Mouse (Mus musculus) cerebellum, postnatal 25 days (tissue): ENCODE data around the gene Pik3cg.

ENCODE experiments used
- DNase-seq, 2 experiments: peaks; one replicate each; pipeline ENCODE4 v3.0.0; 2021; ENCODE audit warnings: mixed read lengths in 2 of 2

Pik3cg gene

GRCm38 (mm10) chr12:32201070-32201585, 7.3 kb downstream of the Pik3cg start:
- DNase-seq, result no peak

- DNase-seq, result no peak
These were observed 7.9 kb downstream of the Pik3cg start for GRCm38 (mm10) chr12:32200387-32201069.

DNA sequence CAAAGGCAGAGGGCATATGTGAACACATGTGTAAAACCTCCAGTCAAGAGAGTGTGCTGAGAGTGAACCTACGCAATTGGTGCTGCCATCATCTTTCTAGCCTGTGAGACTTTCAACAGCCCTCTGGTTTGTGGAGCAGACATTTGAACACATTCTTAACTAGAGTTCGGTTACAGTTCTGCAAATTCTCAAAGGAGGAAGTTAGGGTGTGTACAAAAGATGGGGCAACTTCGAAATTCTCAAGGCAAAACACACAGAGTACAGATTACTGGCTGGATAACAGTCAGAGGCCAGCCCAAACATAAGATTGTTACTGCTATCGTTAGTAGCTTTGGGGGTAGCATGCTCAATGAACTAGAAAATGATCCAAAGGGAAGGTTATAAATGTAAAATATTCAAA, 9.0 kb downstream of the Pik3cg start:
- DNase-seq, result no peak

DNA sequence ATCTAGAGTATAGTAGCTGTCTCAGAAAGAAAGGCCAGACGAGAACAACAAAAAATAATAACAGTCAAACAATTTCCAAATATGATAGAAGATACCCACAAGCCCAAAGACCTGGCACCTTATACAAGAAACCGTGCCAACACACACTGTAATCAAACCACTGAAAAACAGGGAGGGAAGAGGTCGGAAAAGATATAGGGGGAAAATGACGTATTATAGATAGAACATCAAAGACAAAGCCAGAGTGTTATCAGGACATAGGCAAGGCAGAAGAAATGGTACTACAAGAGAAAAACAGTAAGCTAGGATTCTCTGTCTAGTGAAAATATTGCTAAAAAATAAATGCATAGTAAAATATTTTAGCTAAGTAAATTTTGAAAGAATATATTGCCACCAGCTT, 10.4 kb downstream of the Pik3cg start:
- no peak for DNase-seq

GRCm38 (mm10) chr12:32195000-32195399, 13.5 kb downstream of the Pik3cg start:
- DNase-seq, result no peak

DNA sequence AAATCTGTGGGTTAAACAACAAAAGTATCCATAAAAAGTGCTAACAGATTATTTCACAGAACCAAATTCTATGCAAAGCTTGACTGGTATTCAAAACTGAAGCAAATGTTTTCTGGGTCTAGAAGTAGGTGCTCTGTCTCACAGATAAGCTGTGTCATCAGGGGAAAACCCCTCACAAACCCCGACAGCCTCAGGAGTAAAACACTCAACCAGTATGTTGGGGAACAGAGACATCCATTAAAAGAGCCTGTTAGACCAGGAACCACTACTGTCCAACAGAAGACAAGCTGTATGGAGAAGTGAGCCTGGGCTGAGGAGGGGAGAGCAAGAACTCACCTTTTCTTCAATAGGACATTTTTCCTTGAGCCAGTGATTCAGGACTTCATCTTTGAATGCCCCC, 14.1 kb downstream of the Pik3cg start:
- DNase-seq, result no peak

GRCm38 (mm10) chr12:32190927-32191326, 17.5 kb downstream of the Pik3cg start:
- no peak for DNase-seq

DNA sequence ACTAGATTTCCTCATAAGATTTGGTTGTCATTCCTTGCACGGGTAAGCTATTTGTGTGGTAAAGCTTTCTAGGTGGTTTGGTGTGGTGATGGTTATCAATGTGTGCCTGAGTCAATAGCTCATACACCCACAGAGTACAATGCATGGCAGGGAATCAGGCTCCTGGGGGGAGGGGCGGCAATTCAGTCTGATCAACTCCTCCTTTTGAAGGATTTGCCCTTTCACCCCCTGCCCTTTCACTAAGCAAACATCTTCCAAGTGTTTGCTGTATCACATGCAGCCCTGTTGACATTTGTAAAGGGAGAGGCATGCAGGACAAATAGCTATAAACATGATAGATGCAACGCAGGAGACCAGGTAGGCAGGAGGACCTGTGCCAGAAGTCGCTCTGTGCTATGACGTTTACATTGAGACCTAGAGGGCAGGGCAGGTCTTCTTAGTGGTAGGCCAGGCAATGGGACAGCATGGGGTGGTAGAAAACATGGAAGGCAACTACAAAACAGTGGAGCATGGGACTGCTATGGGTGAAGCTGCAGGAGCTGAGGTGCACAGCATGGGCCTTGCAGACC, 20.7 kb downstream of the Pik3cg start:
- no peak for DNase-seq

GRCm38 (mm10) chr12:32186627-32187255, 21.7 kb downstream of the Pik3cg start:
- no peak for DNase-seq

- no peak for DNase-seq
These were observed 23.6 kb downstream of the Pik3cg start for GRCm38 (mm10) chr12:32184874-32185273.

DNA sequence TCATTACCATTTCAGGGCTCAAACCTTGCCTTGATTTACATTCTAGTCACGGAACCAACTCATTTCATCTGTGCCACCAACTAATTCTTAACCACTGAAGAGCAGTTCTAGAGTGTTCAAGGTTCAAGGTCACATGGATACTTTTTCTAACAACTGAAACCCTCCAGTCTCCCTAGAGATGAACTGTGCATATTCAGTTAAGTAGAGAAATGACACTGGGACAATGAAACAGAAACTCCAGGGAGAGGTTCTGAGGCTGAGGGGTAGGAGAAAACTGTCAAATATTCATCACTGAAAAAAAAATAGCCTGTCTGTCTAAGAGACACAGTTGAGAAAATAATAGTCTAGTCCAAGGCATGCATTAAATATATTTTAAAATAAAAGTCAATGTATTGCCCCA, 24.9 kb downstream of the Pik3cg start:
- no peak for DNase-seq

DNA sequence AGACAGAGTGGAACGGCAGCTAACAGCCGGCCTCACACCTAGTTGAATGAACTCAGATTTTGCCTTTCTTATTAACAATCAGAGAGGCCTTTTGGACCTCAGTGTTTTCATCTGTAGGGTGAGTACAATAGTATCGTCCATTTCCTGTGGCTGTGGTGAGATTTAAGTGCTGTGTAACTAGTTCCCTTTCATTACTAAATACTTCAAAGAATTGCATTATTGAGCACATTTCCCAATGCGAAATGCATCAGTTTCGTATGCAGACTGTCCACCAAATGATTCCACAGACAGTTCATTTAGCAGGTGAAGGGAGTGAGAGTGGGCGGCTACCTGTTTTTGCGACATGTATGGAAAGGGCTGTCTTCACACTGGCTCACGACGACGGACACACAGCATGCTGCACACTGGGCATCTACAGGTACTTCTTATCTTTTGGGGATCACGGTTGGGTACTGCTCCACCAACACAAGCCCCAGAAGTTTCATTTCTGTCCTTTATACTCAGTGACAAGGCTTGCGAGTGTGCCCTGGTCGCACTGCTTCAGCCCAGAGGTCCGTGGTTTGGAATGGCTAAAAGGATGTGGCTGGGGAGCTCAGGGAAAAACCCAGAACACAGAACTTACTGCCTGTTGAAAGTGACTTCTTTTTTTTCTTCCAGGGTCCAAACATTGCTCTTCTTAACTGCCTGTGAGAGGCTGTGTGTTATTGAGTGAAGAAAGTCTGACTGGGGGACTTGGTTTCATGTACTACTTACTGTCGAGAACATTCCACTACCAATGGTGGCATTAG, 25.6 kb downstream of the Pik3cg start:
- no peak for DNase-seq

DNA sequence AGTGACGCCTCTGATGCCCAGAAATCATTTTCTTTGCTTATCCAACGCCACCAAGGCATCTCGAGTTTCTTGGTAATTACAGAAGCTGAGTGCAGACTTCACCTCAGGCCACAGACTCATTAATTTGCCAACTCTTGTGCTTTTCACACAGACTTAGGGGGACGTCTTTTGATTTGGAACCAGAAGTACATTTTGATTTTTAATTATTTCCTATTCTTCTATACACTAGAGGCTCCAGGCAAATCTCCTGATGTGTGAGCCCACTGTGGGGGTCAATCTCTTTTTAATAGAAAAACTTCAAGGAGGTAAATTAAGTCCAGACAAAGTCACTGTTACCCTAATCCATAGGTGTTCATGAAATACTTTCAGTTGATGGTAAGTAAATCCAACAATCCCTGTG, 26.6 kb downstream of the Pik3cg start:
- DNase-seq, result no peak

GRCm38 (mm10) chr12:32174437-32174836, 34.0 kb downstream of the Pik3cg start:
- DNase-seq, result no peak

DNA sequence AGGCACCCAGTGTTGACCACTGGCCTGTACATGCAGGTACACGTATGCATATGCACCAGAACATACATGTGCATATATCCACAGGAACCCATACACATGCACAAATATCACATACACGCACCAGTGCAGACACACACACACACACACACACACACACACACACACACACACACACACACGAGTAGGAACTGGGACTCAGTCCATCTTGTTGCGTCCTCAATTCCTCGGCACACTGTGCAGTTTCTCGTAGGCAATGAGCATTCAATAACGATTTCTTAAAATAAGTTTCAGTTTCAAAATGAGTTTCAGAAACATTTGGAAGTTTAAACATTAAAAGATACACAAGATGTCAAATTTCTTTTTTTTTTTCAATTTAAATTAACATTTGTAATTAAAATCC, 35.6 kb downstream of the Pik3cg start:
- no peak for DNase-seq

DNA sequence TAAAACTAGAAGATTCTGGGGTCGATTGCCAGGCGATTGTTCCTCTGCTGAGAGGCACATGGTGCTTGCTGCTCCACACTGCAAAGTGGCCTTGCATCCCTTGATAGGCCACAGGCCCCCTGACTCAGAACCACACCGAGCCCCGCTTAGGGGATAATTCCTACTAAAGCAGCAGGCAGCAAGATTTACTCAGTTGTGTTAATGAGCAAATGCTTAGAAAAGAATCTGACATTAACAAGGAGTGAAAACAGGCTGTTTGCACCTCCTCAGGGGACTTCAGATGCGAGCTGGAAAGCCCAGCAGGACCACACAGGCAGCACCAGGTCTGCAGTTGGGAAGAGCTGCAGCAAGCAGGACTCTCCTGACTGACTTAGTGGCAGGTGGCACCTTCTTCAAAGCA, 39.3 kb downstream of the Pik3cg start:
- DNase-seq, result no peak

DNA sequence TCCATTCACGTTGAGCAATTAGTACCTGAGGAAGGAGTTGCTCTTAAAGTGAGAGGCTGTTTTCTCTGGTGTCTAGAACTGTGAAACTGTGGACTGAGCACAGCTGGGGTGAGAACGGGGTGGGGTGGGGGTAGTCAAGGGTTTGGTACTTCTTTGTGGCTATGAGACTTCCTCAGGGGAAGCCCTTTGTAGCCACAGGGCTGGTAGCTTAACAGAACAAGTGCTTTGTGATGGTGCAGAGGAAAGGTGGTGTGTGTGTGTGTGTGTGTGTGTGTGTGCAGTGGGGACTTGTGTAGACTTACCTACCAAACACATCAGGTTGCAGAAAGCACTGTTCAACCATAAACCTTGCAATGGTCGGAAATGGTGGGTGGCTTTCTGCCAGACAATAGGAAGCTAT, 39.7 kb downstream of the Pik3cg start:
- DNase-seq, result no peak

GRCm38 (mm10) chr12:32163706-32164105, 44.8 kb downstream of the Pik3cg start:
- no peak for DNase-seq

DNA sequence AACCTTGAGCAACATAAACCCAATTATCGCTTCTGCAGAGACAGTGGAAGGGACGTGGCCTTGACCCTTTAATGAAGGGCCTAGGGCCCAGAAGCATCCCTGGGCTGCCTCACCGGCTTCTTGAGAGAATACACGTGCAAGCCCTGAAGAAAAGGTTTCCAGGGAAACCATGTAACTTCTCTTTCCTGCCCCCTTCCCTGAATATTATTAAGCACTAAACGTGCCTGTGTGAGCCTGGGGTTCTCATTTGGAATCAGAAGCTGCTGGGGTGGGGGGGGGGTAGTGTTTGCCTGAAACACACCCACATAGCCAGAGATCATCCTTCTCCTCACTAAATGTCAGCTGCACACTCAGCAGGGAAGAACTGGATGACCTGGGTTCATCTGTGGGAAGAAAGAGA, 49.7 kb downstream of the Pik3cg start:
- DNase-seq, result no peak

GRCm38 (mm10) chr12:32146606-32147005, 61.9 kb downstream of the Pik3cg start:
- DNase-seq, result no peak

- DNase-seq, result no peak
These were observed 62.8 kb downstream of the Pik3cg start for GRCm38 (mm10) chr12:32145651-32146050.

DNA sequence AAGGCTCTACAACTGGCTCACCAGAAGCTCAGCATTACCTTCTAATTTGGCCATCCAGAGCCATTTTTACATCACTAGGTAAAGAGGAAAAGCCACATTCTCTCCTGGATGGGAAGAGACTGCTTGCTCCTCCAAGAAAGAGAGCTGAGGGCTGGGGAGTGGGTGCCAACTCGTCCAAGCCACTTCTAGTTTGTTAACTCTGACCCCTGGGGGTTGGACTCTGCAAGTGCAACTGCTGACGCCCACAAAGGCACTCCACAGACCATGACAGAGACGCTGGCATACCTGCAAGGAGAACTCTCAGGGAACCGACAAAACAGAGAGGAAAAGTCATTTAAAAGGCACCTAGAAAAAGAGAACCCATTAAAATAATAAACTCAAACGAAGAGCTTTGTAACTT, 63.9 kb downstream of the Pik3cg start:
- peak; percentile 44 to 67 for DNase-seq

DNA sequence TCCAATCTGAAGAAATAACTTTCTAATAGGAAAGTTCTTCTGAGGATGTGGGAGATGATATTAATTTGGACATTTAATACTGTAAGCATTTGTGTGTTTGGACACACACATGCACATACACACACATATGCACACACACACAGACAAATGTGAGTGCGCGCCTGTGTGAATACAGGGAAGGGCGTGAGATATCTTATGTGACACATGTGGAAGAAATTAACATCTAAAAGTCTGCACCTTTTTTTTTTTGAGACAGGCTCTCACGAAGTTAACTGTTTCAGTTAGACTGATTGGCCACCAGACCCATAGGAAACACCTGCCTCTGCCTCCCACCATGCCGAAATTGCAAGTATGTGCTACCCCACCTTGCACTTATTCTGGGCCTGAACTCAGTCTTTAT, 64.7 kb downstream of the Pik3cg start:
- DNase-seq, result no peak

DNA sequence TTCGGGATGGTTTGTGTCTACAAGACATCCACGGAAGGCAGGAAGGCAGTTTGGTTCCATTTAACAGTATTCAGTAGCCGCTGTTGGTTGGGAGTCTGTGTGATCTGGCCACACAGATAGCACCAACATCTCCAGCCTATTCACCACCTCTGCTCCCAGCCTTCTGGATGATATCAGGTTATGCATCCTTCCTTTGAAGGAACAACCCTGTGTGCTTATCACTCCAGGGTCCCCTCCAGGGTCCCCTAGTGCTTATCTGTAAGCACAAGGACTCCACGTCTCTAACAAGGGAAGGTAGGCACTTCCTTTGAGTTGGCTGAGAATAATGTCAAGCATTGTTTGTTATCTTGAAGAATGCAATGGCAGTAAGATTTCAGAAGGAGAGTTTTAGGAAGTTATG, 65.3 kb downstream of the Pik3cg start:
- DNase-seq, result no peak
